Mouse (Mus musculus) lung, postnatal 10 days (tissue): ENCODE measurements around the gene Neu2.

Experiments
- DNase-seq: peaks from one replicate; pipeline ENCODE4 v3.0.0; 2021

The Neu2 gene

GRCm38 (mm10) chr1:87620693-87621092 is 111.0 kb downstream of the Neu2 start:
- DNase-seq: no peak

DNA sequence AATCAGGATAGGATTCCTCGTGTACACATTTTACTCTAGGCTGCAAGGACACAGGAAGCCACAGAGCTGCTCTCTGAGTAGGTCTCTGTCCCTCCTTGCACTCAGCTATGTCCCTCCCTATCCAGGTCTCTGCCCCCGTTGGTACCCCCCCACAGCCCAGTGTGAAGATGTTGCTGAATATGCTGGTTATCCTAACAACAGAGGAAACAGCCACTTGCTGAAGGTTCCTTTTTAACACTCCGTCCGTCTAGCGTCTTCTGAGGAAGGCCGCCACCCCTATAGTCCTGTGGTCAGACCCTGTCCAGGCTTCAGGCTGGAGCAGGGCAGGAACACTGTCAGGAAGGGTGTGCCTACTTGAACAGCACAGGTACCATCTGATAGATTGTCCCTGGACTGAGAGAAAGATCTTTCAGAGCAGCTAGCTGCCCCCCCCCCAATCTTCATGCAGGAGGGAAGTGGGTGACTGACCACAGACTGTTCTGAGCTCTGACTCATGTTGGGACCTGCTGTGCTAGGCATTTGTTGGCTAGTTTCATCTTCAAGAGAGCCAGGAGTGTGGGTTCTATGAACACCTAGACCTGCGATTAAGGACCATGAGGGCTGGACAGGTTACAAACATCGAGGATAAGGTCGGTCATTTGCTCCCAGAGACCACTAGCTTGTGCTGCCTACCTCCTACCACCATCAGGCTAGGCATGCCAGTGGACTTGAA is 111.6 kb downstream of the Neu2 start:
- DNase-seq: peak; percentile 14

DNA sequence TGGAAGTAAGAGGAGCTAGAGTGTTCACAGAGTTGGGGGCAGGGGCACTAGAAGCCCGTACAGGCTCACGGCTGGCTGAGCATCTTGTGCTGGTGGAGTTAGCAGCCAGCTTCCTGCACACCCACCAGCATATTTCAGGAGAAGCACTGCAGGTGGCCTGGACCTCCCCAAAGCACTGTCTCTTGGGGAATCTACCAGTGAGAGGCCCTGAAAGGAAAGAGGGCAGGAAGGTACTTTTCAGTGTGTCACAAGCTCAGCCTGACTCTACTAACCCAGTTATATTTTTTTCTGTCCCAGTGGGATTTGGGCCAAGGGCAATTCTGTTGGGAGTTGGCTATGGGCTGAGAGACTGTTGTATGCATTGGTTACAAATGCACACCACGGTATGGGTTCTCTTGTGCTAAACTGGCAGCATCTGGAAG is 112.2 kb downstream of the Neu2 start:
- no peak for DNase-seq

- no peak for DNase-seq
Observed at GRCm38 (mm10) chr1:87623977-87624666, 114.4 kb downstream of the Neu2 start.

GRCm38 (mm10) chr1:87624826-87625225 is 115.1 kb downstream of the Neu2 start:
- DNase-seq: no peak

GRCm38 (mm10) chr1:87625254-87626025 is 115.8 kb downstream of the Neu2 start:
- DNase-seq: no peak

GRCm38 (mm10) chr1:87626344-87626743 is 116.7 kb downstream of the Neu2 start:
- DNase-seq: peak; percentile 71

DNA sequence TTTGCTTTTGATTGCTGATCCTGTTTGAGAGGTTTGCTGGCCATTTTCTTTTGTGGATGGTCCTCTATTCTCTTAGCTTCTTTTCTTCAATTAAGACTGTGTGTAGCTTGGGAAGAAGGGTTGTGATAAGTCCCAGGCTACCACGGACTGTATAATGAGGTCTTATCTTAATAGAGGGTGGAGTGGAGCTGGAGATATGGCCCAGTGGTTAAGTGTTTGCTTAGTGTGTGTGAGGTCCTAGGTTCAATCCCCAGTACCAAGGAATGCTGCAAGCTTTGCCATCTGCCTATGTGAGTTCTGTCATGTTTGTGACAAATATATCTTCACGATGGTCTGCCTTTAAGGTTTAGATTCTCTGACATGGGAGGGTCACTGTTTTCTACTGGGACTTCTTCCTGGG is 118.4 kb downstream of the Neu2 start:
- no peak for DNase-seq

GRCm38 (mm10) chr1:87631584-87631983 is 121.9 kb downstream of the Neu2 start:
- no peak for DNase-seq

- DNase-seq: no peak
Observed at GRCm38 (mm10) chr1:87632163-87632562, 122.5 kb downstream of the Neu2 start.

DNA sequence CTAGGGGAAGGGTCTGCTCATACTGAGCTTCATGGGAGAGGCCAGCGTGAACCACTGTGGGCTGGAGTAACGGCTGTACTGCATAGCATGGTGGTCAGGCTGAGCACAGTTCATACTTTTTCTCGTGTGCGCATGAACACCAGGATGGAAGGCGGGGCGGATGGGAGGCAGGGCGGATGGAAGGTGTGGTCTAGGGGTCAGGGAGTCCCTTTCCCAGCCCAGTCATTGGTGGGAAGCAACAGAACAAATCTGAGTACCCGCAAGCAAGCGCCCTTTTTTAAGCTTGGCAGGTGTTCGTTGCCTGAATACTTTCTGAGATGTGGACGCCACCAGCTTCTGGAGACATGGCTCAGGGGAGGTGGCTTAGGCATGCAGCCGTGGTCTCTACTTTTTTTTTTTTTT is 127.0 kb downstream of the Neu2 start:
- no peak for DNase-seq

DNA sequence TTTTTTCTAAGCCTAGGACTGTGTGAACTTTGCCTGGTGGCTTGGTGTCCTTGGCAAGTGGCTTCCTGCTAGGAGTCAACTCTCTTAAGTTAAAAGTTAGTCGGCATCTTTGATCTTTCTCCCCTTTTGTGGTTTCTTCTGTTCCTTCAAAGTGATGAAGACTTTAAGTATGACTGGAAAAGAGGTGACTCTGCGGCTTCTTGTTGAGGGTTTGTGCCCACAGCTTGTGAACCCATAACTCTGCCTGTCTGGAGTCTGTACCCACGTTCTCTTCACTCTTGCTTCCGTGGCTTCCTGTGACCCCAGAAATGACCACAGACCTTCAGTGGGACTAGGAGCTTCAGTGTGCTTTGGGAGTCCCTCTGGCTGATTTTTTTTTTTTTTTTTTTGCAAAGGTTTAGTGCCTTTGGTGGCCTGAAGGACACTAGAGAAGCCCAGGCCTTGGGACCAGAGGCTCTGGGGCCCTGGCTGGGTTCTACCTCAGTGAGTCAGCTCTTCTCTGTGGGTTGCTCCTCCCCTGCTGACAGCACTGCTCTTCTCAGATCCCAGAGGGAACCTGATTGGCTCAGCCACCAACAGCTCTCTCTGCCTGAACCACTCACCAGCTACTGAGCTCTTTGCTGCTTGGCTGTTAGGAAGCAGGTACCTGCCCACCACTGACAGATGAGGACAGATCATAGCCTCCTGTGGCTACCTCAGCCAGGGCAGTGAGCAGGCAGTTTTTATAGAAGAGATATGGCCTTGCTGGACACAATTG is 127.6 kb downstream of the Neu2 start:
- DNase-seq: no peak

DNA sequence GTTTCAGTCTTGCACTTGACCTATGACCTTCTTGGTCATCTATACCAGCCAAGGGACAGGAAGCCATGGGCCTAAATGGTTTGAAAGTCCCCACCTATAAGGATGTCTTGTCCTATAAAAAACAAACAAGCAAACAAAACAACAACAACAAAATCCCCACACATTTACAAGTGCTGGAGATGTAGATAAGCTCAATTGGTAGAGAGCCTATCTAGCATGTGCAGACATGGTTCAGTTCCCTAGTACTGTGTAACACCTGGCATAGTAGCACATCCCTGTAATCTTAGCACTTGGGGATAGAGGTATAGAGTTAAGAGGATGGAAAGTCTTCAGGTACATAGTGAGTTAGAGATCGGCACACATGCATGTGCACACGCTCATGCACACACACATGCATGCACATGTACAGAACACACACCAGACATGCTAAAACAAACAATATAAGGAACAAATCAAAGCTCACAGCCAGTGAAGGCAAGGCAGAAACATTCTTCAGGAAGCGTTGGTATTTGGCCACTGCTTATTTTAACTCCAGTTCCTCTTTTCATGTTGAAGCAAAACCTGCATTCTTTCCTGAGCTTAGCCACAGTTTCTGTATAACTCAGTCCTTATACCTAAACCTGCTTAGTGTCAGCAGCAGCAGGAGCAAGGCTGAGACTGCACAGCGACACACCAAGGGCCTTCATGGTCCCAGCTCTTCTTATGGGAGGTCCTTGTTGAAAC is 128.3 kb downstream of the Neu2 start:
- no peak for DNase-seq

- peak; percentile 59 for DNase-seq
Observed at GRCm38 (mm10) chr1:87639724-87640123, 130.0 kb downstream of the Neu2 start.

DNA sequence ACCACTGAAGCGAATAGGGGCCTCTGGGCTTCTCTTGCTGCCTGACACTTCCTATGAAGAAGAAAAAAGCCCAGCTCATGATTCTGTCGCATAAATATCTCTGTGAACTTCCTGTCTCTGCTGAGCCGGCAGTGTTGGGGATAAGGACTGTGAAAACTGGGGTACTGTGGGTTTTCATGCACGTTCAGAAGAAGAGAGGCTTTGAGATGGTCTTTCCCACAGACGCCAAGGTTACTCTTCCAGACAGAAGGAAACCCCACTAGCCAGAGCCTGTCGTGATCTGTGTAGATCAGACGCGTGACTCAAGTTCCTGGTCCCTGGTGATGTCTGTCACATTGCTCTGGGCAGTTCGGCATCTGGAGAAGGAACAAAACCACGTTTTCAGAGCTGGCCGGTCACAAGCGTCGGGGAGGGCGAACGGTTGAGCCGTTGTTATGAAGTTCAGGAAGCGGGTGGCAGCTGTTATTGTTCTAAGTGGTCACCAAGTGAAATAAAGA is 130.5 kb downstream of the Neu2 start:
- peak; percentile 75 for DNase-seq

DNA sequence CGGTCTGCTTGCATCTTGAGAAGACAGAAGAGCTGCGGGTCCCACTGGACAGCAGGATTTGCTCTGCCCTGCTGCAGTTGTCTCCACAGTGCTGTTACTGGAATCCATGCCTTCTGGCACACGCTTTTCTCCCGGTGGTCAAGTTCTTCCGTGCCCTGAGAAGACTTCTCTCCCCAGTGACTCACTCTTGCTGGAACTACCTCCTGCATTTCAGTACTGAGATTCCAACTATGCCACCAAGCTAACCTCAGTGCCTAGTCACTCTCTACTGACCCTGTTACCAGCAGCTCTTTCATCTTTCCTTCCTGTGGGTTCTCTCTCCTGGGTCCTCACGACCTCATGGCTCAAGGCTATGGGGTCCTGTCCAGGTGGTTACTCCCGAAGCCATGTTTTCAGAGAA is 133.3 kb downstream of the Neu2 start:
- DNase-seq: no peak

GRCm38 (mm10) chr1:87645041-87645440 is 135.4 kb downstream of the Neu2 start:
- no peak for DNase-seq

- no peak for DNase-seq
Observed at GRCm38 (mm10) chr1:87645748-87646147, 136.1 kb downstream of the Neu2 start.
